Mouse (Mus musculus) A20 (cell line): ENCODE results near the gene Tuba4a.

ENCODE experiments used
- DNase-seq: peaks from one replicate; pipeline ENCODE4 v3.0.0-alpha.2; 2011; ENCODE audit warnings: low read depth, low spot score

Gene Tuba4a

DNA sequence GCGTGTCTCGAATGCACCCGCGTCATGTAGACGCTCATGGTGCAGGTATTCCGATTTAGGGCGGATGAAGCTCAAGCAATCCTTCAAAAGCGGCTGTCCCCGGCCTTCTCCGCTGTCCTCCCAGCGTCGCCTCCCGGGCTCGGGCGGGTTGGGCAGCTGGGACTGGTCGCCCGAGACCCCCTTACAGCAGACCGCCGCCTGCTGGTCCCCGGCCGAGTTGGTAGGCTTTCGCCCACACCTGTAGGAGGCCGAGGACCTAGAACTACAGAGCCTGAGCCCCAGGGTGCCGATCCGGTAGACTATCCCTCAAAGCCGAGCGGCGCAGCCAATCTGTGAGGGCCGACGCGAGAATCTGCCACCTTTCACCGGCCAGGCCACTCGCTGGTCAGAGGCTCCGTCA, at the start of gene Tuba4a:
Gene Tuba4a (minus strand): TSS at position 335 of the 400 bp plus-strand sequence.
- no peak for DNase-seq

DNA sequence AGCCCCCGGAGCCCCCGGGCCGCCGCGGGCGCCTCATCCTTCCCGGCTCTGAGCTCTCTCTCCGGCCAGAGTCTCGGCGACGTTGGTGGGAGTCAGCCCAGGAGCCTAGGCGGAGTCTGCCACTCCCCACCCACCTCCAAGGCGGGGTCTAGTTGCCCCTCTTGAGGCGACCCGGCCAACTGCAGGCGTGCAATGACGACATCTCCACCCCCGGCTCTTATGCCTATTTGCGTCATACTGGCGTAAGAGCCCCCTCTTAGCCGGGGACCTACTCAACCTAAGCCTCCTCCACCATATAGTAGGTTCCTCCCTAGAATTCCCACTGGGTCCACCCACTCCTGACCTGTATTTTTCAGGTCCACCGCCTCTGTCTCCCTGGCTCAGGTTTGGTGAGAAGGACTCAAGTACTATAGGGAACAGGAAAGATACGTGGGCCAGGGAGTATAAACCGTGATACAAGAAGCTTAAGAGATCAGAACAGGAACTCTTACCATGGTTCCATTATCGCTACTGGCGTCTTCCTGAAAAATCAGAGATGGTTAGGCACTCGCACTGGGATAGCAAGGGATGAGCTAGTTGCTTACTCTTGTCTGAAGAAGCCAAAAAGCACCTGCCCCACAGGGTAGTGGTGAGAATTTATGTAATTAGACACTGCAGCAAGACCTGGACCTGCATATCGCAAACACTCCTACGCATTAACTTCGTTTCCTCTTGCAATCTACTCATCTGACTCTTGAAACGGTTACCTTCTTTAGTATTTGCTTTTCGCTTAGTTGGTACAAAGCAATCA, 44.6 kb upstream of the Tuba4a start, which contains the start of gene Ptprn:
Gene Ptprn (minus strand): TSS at position 412 of the 790 bp plus-strand sequence.
- no peak for DNase-seq

DNA sequence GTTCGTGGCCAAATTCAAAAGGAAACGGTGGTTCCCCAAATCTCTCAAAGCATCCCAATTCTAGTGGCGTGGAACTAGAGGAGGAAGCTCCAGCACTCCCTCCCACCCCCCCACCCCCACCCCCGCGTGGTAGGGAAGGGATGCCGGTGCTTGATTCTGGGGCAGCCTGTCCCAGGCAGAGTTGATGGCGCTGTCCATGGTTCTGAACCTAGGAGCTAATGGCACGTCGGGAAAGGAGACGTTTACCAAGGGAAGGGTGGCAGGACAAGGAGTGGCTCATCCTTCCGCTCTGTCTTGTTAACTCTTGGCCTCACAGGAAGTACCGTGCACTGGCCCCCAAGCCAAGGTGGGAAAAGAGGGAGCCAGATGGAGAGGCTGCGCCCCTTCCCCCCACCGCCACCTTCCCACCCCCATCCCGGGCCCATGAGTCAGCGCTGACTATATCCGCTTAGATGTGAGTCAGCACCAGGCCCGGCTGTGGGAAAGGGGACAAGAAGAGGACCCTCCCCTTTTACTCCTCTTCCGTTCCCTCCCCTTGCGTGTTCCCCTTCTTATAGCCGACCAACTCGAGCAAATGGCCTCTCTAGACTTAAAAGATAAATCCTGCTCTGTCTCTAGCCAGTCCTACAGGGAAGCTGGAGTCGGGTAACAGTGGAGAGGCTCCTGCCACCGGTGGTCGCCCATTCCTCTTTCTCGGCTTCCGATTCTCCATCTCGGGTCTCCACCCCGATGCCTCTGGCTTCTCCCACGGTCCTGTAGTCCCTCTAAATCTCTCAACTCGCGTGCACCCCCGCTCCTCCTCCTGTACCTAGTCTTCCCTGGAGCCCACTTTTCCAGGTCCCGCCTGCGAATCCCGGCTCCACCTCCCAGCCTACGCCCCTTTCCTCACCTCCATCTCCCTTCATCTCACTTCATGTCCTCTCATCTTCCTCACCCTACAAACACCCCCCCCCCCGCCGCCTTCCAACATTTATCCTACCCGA, 43.6 kb upstream of the Tuba4a start:
- DNase-seq = no peak

DNA sequence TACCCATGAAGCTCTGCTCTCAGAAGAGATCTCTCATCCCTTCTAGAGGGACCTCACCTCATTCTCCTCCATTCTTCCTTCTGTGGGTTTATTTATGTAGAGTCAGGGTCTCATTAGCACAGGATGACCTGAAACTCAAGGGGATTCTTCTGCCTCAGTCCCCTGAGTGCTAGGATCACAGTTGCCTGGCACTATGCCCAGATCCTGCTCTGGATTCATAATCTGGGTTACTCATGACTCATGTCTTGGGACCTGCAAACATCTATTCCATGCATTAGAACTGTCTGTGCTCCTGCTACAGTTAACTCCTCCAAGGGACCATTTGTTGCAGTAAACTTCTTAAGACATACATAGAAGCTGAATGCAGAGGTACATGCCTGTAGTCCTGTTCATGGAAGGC, 41.6 kb upstream of the Tuba4a start:
- DNase-seq = no peak

DNA sequence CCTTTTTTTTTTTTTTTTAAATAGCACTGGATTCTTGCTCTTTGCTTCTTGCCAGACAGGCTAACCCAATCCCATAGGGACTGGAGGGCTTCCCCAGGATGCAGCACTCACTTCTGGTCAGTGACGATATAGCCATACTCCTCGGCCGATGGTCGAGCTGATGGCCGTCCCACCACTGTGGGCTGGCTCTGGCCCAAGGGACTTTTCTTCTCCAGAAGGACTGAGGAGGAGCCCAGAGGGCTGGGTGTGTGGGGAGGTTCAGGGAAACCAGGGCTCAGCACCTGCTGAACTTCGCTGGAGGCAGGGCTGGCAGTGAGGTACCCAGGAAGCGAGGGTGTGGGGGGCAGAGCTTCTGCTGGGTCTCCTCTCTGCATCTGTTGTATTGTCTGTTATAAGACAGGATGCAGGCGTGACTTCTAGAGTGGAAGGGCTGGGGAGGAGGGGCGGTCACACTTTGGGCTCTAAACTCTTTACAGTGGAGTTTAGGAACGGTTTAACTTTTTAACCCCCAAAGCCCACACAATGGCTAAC, 35.9 kb upstream of the Tuba4a start:
- no peak for DNase-seq

DNA sequence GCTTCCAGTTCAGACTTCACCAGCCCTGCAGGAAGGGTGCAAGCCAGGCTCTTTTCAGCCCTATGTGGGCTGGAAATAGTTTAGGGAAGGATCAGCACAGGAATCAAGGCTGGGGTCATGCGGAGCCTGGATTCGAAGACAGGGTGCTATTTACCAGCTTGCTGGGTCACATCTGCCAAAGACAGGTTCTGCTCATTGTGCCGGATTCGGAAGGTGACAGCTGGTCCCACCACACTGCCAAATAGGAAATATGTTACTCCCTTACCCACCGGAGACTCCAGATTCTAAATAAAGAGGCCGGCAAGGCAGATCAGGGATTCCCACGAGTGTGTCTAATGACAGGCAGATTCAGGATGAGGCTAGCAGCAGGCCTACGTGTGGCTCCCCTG, 35.0 kb upstream of the Tuba4a start:
- DNase-seq = no peak

DNA sequence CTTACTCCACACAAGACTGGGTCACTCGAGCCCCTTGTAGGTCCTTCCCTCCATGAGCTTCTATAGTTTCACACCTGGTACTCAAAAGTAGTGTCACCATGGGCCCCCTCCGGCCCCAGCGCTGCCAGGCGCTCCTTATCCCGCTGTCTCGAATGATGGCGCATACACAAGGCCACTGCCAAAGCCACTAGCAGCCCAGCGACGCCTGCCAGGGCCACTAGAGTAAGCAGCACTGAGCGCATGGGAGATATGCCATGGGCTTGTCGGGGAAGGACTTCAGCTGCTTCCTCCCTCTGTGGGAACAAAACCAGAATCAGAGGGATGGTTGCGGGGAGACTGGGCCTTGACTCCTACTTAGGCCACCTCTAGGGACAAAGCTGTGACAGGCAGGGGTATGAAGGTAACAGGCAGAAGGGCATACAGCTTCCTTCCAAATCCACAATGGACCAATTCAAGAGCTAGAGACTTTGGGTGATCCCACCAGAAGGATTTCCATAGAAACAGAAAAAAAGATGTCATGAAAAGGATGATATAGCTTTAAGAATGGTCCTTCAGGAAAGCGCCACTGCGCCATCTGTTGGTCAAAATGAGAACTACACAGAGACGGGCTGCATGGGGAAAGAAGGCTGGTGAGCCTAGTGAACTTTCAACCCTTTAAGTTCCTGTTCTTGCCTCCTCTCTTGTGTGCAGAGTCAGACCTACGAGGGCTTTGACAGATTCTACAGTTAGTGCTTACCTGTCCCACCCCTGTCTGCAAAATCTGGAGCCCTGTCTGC, 34.4 kb upstream of the Tuba4a start:
- DNase-seq = peak; percentile 81

DNA sequence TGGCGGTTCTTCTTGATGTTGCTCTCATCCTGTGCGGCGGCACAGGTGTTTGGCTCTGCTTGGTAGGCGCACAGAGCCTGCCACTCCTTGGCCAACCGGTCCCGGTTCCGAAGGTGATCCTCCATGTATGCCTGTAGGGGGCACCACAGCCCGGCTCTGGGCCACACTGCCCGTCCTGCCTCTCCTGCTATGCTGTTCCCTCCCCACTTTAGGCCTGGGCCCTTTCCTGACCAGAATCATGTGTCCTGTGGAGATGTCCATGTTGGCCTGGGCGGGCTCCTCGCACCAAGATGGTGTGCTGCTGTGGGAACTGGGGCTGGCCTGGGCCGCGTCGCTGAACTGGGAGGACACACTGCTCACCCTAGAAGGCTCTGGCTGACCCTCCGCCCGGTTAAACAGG, 33.4 kb upstream of the Tuba4a start:
- DNase-seq = no peak

DNA sequence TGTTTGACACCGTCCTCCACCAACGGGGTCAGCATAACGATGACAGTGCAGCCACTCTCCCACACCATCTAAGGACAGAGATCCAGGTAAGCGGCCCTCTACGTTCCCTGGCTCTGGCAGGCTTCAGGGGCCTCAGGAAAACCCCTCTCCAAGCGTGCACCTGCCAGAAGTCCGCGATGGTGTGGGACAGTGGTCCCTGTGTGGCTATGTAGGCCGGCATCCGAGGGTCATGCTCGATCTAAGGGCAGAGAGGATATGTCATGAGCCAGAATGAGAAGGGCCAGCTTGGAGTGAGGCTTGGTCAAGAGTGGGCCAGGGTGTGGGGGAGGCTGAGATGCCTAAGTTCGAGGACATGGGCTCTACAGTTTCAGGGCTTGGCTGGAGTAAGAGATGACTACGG, 32.6 kb upstream of the Tuba4a start:
- DNase-seq = no peak

DNA sequence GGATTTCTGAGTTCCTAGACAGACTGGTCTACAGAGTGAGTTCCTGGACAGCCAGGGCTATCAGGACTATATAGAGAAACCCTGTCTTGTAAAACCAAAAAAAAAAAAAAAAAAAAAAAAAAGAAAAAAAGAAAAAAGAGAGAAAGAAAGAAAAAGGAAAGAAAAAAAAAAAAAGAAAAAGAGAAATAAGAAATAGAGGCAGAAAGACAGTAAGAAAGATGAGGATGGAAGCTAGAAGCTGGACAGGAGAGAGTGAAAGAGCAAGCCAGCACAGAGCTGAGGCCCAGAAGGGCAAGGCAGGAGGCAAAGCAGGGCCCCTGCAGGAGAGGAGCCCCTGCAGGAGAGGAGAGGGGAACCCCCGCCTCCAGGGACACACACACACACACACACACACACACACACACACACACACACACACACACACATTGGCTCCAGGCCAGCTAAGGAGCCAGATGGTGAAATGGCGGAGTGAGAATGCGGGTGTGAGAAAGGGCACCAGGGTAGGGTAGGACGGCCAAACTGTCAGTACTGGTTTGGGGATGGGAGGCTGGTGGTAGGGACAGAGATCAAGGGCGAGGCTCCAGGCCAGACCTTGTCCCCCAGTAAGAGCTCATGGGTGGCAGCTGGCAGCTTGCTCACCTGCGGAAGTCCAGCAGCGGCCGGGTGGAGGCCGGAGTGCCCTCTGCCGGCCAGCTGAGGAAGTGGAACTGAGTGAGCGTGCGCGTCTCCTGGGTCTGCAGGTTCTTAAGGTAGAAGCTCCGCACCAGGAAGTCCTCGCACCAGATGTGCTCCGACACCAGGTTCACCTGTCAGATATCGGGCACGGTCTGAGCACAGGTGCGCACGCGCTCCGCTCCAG, 31.7 kb upstream of the Tuba4a start:
- DNase-seq = peak; percentile 93

DNA sequence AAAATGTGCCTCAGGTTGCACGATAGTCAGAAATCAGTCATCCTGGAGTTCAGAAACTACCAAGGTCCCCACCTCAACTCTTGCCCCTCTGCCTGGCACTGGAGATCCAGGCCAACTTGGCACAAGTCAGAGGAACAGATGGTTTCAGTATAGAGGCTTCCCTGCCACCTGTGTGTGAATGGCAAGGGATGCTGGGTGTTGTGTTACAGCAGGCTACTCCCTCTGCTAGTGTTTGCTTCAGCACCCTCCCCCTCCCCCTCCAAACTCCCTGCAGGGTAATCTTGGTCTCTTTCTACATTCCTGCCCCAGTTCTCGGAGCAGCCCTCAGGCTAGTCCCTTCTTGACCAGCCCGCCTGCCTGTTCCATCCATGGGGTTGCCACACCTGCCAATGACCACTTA, 30.8 kb upstream of the Tuba4a start:
- peak; percentile 16 for DNase-seq

DNA sequence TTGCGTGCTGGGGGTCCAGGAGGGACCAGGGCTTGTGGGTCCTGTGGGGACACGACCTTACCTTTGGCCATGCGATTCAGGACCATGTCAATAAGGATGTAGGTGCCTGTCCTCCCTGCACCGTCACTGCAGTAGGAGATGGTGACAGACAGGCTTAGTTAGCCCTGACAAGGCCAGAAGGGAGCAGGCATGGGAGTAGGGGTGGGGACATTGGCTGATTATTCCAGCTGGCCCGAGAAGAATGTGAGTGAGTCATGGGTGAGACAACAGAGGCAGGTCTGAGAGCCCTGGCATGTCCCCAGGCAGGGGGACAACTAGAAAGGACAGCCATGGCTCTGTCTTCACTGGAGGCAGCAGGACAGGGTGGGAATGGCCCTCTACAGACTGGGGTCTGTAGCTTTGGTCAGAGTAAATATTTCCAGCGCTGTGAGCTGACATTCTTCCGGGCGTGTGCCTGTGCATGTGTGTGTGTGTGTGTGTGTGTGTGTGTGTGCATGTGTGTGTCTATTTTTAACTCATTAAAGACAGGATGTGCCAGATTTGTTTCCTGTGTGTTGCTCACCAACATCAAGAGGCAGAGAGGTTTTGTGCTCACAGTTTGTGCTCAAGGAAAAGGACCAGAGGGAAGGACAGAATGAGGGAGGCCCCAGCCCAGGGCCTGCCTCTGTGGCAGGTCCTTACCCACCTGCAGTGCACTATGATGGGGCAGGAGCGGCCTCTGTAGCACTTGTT, 28.5 kb upstream of the Tuba4a start:
- DNase-seq = no peak

DNA sequence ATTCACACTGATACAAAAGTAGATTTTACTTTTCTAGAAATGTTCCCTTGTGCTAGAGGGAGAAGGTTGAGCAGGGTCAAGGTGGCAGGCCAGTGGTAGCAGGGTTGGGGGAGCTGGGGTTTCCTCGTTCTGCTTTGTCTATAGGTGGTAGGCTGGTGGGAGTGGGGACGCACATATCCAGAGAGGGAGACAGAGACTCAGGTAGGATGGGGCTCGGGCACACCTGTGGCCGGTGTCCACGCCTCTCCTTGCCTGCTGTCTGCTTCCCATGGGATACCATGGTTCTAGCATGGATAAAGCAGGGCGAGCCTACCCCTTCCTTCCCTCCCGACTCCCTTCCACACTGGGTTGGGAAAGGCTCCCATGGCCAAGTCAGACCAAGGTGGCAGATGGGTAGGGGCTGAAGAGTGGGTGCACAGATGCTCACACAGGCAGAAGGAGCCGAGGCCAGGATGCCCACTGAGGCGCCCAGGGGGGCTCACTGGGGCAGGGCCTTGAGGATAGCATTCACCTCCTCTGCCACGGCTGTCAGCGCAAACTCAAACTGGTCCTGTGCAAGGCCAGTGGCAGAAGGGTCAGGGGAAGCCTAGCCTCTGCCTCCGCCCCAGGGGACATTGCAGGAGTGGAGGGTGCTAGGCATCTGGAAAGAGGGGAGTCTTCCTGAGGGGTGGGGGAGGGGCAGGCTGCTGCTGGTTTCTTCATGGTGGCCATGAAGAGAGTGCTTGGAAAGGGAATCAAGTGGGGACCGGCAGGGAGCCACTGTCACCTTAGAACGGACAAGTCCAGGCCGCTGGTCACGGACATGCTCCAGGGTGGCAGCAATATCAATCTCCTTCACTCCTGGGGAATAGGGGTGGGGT, 27.6 kb upstream of the Tuba4a start:
- no peak for DNase-seq

DNA sequence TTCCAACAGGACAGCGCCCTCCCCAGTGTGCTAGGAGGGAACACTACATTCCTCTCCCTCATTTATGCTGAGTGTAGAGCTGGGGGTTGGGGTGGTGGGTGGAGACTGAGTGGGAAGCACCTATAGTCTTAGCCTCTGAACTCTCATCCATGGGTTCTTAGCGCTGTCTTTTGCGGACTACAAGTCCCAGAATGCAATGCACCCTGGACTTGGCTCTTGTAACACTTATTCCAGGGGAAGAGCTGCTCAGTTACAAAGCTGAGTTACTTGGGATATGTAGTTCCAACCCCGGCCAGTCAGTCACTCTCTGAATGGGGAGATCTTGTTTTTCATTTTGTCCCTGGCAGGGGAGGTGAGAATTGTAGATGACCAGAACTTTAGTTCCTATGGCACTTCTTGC, 25.2 kb upstream of the Tuba4a start:
- peak; percentile 26 for DNase-seq

DNA sequence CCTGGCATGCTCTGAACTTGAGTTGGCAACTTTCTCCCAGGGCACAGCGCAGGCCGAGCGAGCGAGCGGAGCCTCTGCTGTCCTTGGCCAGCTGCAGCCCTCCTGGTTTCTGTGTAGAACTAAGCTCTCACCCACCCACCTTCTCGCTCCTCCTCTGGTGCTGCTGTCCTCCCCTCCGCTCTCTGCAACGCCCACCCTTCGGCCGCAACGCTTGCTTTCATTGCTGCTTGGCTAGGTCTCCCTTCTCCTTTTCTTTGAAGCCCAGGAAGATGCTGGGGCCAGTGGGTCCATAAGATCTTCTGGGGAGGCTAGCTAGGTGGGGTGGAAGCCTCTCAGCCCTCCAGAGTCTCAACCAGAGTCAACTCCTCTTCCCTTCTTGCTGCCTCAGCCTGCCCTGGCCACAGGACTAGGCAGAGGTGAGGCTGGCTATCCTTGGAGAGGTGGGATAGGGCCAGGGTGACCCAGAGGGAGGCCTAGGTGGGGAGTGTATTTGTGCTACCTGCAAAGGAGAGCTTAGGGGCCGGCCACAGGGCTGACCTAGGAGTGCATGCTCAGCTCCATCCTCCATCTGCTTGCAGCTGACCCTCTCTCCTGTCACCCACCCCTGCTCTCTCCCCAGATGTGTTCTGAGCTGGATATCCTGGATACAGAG, 24.6 kb upstream of the Tuba4a start:
- DNase-seq = no peak

DNA sequence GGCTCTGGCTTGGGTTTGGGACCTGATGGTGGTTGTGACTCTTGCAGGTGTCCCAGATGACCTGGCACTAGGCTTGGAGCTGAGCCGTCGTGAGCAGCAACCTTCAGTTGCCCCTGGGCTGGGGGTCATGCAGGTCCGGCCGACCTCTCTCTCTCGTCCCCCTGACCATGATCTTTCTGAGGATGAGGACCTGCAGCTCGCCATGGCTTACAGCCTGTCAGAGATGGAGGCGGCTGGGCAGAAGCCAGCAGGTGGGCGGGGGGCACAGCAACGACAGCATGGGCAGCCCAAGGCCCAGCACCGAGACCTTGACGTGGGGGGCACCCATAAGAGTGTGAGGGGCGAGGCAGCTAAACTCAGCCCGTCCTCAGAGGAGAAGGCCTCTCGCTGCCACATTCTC, 23.7 kb upstream of the Tuba4a start:
- no peak for DNase-seq

DNA sequence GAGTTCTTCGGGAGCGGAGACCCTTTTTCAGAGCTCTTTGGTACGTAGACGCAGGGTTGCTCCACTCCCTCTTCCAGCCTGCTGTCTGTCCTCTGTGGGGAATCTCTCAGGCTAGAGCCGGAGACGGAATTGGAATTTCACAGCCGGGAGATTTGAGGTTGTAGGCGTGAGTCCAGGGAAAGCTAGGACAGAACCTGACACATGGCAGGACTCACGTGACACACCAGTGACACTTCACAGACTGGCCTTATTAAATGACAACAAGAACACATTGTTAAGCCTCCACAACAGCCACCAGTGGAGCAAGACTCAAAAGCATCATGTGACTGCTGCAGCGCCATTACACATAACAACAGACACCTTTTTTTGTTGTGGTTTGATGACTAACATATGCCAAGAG, 19.9 kb upstream of the Tuba4a start:
- DNase-seq = no peak
